Mouse (Mus musculus) lung, postnatal 14 days (tissue): Measurements from ENCODE around the gene Ube2j2.
A peak's percentile ranks its signal among the peaks of the same experiment; 100 is the strongest.

Experiments used
- DNase-seq: peaks from one replicate; pipeline ENCODE4 v3.0.0; 2021

The Ube2j2 gene

DNA sequence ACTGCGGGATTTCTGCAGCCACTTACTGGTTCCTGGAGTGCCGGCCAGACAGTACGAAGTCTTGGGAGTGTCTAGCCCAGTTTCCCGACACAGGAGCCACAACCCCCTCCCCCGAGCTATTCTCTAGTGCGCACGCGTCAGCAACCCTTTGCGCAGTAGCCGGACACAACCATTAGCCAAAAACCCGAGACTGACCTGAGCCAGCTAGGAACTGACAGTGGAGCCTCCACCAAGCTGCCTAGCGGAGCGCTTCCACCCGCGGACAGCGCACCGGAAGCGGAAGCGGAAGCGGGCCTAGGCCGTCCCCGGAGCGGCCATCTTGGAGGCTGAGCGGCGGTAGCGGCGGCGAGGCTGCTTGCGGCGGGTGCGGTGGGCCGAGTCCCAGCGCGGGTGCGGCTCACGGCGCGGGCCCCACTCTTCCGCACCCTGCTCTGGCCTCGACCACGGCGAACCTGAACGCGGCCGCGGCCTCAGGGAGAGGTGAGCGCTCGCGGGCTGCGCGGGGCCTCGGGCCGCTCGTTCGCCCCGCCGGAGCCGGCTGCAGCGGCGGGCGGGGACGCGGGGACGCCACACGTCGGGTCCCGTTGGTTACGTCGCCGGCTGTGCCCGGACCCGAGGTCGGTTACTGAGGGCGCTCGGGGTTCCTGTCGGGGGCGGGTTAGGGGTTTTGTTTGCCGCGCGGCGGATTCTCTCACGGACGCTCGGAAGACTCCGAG, at the start of gene Ube2j2:
Gene Ube2j2 (plus strand): TSS at position 298 of the 716 bp plus-strand sequence.
- peak; percentile 95 for DNase-seq

DNA sequence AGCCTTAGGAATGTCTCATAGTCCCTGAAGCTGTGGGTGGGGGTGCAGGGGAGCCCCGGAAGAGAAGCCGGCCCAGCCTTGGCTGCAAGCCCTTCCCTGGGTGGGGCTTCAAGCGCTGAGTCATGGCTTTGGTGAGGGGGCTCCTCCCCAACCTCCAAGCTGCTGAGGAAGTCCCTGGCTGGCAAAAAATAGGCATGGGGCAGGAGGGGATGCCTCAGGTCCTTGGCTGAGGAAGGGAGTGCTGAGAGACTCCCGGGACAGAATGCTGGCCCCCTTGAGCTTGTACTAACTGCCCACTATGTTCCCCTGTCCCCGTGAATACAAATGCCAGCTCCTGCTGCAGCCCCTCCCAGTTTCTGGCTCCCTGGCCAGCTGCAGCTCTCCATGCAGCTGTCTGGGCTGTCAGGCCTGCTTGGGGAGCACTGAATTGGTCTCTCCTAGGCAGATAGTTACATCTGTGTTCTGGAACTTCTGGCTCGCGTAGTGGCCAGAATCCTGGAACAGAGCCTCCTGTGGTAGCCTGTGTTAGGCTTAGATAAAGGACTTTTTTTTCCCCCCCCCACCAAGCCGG, 49.2 kb upstream of the Ube2j2 start:
- peak; percentile 82 for DNase-seq

DNA sequence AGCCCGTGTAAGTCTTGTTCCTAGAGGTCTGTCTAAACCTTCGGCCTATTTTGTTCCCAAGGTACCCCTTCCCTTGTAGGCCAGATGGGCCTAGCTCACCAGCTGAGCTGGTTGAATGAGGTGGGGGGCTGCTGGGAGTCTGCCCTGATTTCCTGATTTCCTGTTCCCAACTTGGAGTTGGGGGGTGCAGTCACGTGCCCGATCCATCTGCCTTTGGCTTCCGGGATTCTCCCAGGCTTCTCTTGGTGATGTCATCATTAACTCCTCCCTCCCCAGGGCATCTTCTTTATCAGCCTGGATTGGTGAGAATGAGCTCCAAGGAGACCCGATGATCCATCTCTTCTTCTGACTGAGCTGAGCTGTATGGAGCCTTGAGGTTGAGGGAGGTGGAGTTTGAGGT, 48.4 kb upstream of the Ube2j2 start:
- DNase-seq, result peak; percentile 57

DNA sequence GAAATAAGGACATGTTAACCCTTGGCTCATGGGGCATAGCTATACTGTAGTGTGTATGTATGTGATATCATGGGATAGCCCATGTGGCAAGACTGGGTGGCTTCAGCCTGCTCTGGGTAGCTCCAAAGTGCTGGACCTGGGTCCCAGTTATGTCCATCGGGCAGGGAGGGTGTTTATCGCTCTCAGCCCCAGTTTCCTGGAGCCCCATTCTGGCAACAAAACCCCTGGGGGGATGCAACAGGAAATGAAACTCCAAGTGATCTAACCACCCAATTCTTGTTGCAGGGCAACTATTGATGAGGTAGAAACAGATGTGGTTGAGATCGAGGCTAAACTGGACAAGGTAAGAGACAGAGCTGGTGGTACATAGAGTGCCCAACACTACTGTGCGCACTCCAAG, 47.8 kb upstream of the Ube2j2 start:
- DNase-seq, result no peak

DNA sequence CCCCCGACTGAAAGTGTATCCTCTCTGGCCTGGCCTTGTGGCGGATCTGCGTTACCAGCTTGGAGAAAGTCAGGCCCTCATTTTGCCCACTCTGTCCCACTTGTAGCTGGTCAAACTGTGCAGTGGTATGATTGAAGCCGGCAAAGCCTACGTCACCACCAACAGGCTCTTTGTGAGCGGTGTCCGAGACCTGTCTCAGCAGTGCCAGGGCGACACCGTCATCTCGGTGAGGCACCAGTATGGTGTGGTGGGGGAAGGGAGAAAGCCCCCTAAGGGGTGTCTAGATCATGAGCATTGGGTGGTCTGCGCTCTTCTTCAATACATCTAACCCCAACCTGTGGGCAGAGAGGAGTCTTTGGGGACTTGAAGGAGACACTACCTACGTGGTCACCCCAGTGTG, 47.2 kb upstream of the Ube2j2 start:
- DNase-seq, result no peak

DNA sequence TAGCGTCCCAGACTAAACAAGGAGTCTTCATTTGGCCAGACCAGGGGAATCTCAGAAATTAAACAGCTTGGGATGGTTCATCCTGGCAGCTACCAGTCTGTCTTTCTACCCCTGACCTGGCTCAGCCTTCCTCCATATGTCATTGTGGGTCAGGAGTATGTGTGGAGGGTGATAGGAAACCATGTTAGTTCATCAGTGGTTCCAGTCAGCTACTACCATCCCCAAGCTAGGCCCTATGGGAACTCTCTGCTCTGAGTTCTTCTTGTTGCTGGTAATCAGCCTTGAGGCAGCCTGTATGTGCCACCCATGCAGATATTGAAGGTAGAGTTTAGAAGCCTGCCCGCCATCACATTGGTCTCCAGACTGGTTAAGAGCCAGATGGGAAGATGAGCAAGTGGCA, 45.3 kb upstream of the Ube2j2 start:
- no peak for DNase-seq

DNA sequence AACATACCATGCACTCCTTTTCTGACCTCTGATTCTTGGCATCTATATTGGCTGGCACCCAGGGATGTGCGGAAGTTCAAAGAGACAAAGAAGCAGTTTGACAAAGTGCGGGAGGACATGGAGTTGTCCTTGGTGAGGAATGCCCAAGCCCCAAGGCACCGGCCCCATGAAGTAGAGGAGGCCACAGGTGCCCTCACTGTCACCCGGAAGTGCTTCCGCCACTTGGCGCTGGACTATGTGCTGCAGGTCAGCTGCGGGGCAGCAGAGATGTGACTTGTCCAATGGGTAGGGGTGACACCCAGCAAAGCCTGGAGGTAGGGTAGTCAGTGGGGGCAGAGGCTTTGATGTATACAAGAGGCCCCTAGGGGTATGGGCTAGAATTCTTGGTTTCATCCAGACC, 44.3 kb upstream of the Ube2j2 start:
- DNase-seq, result no peak

DNA sequence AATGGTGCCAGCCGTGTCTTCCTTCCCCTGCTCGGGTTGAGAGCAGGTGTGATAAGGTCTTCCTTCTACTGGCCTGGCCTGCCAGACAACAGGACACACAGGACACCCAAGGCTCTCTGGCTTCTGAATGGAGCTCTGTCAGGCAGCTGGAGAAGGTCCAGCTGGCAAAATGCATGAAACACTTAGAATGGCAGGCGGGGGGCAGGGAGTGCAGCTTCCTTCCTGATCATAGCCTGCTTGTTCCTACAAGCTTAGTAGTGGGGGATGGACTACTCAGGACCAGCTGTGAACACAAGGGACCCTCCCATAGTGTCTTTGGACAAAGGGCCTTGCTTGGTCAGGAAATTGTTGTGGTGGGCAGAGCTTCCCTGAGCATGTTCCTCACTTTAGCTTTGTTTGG, 42.4 kb upstream of the Ube2j2 start:
- DNase-seq, result peak; percentile 63

DNA sequence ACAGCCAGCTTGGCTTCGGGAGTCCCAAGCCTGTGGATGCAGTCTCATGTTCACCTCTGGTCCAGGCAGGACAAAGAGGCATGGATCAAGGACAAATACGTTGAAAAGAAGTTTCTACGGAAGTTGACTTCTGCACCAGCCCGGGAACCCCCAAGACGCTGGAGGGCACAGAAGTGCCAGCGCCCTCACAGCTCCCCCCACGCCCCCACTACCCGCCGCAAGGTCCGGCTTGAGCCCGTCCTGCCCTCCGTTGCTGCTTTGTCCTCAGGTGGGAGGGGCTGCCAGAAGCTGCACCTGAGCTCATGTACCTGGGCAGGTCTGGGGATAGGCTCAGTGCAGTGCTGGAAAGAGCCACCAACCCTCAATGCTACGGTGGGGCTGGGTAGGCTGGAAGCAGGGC, 40.4 kb upstream of the Ube2j2 start:
- DNase-seq, result no peak

DNA sequence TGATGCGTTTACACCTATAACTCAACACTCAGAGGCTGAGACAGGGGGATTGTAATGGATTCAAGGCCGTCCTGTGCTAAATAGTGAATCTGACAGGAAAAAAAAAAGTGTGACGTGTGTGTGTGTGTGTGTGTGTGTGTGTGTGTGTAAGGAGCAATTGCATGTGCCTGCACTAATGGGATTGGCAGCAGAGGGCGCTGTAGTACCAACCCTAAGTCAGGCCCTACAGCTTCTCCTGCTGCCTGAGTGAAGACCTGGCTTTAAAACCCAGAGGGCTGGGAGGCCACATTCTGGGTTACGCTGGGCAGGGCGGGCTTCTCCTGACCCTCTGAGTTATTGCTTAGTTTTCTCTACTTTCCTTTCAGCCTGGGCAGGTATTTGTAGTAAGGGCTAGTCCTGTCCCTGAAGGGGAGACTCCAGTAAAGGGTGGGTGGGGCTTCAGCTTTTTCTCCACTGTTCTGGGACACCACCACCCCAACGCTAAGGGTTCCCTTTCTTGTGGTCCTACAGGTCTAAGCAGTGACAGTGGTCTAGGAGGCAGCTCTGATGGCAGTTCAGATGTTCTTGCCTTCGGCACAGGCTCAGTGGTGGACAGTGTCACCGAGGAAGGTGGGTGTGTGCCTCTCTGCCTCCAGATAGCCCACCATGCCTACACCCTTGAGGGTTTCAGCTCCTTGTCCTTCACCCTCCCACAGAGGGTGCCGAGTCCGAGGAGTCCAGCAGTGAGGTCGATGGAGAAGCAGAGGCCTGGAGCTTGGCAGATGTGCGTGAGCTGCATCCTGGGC, 39.1 kb upstream of the Ube2j2 start:
- DNase-seq, result no peak

DNA sequence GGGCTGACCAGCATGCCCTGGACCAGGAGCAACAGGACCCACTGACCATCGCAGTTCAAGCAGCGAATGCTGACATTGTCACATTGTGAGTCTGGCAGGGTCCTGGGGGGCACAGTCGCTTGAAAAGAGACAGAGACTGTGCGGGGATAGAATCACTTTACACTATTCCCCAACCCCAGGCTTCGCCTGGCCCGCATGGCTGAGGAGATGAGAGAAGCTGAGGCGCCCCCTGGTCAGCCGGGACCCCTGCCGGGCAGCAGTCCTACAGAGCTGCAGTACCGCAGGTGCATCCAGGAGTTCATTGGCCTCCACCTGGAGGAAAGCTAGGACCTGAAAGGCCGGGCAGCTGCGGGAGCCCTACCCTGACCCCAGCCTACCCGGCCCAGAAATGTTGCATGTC, 38.0 kb upstream of the Ube2j2 start:
- DNase-seq, result no peak

DNA sequence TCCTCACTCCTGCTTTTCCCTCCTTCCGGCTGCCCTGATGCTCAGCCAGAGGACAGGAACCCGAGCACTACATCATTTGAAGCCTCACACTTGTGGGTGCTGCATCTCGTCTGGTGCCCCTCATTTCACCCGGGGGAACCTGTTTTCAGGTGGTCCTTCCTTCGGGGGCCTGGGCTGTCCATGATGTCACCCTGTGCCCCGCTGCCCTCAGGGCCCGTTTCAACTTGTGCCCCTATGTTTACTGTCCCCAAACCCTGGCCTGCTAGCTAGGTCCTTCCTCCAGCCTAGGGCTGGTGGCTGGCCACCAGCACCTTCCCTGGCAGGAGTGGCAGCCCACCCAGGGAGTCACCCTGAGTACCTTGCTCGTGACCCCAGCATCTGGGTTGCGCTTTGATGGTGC, 37.5 kb upstream of the Ube2j2 start:
- no peak for DNase-seq

DNA sequence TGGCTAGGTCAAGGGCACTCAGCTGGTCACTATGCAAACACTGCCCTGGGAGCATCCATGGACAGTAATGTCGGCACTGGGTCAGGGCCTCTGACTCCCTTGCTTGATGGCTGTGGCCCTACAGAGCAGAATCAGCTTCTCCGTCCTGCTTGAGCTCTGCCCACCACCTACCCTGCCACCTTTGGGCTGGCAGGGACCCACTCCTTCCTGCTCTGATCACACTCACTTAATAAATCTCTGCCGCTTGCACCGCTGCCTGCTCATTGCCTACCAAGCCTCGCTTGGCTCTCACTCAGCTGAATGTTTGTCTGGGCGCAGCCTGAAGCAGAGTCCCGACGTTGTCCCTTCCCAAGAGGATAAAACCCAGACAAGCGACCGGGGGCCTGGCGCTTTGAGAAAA, 36.6 kb upstream of the Ube2j2 start:
- DNase-seq, result no peak

DNA sequence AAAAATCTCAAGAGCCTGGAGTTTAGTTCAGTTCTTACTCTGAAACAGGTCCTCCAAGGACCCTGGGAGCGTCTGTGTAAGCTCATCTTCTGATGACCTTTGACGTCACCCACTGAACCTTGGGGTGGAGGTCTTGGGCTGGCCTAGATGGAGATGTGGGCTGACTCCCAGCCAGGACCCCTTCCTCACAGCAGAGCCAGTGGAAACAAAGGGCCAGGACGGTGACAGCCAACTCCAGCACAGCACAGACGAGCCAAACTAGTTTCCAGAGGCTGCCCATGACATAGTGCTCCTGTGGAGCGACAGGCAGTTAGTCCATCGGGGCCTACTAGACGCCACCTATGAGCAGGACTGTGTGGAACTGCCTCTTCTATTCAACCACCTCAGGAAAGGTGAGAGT, 35.4 kb upstream of the Ube2j2 start:
- DNase-seq, result no peak

DNA sequence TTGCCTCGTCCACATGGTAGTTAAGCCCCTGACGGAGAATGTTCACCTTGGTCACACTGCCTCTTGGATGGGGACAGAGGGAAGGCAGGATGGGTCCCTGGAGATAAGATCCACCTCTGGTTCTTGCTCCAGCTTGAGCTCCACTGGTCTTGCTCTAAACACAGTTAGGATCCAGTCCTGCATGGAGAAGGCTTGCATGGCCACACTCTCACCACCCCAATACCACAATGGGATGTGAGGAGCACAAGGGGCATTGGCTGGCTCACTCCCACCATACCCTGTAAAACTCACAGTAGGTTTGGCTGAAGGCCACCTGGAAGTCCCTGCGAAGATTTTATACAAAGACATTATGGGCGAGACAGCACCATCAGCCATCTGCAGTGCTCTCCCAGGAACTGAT, 34.9 kb upstream of the Ube2j2 start:
- no peak for DNase-seq

DNA sequence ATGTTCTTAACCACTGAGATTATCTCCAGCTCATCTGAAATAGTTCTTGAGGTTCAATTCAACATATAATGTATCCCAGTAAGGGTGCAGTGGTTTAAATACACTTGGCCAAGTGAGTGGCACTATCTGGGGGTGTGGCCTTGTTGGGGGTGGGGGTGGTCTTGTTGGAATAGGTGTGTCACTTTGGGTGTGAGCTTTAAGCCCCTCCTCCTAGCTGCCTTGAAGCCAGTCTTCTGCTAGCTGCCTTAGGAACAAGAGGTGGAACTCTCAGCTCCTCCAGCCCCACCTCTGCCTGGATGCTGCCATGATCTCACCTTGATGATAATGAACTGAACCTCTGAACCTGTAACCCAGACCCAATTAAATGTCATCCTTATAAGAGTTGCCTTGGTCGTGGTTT, 11.6 kb upstream of the Ube2j2 start:
- no peak for DNase-seq

DNA sequence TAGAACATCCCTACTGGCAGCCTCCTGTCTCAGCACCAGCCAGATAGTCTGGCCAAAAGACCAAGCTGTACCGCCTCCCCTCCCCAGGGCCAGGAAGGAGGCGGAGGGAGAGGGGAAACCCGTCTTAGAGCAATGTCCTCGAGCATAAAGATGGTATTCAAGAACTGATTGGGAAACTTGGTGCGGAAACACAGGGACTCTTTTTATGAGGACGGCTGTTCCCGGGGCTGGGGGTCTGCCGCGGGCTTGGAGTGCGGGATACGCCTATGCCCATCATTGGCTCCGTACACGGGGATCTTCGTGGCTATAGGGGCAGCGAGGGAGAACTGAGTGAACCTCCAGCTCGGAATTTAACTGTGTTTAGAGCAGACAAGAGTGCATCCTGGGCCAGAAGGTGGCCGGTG, 580 bp upstream of the Ube2j2 start:
- peak; percentile 22 for DNase-seq

DNA sequence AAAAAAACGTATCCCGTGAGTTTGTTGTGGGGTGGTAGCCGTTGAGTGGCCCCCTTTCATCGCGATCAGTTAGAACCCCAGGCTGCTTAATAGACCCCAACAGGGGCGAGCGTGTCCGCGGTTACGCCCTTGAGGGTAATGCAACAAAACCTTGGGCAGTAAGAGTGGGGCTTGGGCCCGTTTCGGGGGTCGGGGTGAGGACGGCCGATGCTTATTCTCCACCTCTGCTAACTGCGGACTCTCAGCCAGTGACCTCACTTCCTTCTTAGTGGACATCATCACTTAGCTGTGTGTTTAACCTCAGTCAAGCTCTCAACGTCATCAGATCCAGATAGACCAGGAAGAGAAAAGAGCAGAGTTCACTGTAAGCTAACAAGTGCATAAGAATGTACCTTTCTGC, 640 bp downstream of the Ube2j2 start:
- DNase-seq, result no peak

DNA sequence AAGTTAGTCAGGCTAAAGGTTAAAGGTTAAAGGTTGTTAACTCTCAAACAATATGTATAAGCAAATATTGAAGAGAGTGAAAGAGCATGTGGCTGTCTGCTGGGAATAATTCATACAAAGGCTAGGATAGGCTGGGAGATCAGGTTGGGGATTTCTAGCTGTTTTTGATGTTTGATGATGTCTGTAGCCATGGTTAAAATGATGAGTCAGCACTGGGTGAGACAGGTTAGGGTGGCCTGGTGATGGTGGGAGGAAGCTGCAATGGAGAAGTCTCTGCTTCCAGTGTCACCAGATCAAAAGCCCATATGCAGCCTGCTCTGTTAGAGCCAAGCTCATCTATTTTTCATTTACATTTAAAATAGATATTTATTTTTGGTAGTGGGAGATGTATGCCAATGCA, 3.5 kb downstream of the Ube2j2 start:
- no peak for DNase-seq

DNA sequence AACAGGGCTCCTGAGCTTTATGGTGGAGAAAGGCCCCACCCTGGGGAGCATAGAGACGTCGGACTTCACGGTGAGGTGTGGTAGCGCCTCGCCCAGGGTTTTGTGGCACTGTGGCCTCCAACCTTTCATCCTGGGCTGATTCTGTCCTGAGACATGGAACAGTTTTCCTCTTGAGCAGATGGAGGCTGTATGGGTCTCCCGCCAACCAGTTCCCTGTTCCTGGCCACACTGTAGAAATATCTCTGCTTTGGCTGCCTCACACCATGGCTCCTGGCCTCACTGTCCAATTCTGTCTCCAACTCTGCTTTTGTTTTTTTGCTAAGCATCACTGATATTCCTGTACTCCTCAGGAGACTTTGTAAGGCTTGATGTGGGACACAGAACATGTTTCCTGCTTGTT, 11.9 kb downstream of the Ube2j2 start:
- DNase-seq, result no peak

DNA sequence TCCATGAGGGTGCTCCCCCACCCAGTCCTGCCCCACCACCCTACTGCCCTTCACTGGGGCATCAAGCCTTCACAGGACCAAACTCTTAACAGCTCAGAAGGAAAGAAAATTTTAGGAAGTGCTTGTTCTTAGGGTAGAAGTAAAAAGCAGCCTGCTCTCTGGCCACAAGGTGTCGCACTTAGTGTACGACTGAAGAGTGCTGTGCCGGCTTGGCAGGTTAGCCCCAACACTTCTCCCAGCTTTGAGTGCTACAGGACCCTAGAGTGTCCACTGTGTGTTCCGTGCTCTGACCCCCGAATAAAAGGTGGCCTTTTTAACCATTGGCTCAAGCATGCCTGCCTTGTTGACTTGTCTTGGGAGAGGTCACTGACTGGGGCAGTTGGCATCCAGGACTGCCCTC, 15.6 kb downstream of the Ube2j2 start:
- peak; percentile 83 for DNase-seq

DNA sequence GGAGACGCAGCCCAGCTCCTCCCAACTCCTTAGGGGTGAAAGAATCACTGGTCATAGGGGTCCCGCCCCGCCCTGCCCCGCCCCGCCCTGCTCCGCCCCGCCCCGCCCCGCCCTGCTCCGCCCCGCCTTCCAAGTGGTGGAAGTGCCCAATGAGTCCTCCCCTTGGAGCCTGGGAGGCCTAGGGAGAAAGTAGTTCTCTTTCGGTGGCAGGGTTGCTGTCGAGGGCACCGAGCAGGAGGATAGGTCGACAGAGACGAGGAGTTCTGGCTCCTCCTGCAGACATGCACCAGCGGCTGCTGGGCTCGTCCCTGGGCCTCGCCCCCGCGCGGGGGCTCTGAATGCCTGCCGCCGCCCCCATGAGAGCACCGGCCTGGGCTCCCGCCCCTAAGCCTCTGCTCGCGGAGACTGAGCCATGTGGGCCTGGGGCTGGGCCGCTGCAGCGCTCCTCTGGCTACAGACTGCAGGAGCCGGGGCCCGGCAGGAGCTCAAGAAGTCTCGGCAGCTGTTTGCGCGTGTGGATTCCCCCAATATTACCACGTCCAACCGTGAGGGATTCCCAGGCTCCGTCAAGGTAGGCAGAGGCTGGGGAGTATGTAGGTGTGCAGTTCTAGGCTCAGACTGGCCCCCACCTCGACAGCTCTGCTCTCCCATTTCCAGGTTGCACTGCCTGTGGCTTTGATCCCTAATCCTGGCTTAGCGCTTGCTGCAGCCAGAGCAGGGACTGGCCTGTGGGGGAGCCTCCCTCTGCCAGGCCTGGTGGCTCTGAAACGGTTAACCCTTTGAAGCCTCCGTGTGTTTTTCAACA, 18.7 kb downstream of the Ube2j2 start, which contains the start of gene C1qtnf12:
Gene C1qtnf12 (plus strand): TSS at position 152 of the 805 bp plus-strand sequence.
- DNase-seq, result peak; percentile 49

DNA sequence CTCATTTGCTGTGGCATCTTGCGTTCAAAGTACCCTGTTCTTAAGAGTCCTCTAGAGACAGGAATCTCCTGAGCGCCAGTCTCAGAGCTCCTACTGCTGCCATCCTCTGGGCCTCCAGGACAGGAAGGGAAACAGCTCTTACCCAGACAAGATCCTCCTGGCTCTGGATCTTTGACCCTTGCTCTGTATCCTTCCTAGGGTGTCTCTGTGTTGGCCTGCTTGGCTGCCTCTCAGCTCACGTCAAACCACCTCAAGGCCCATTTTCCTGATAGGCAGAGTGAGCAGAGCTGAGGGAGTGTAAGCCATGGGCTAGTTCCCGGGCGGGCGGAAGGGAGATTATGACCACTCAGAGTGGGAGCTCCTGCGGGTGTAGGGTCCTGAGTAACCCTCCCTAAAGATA, 19.5 kb downstream of the Ube2j2 start:
- DNase-seq, result no peak
